Mouse (Mus musculus) MEL (cell line): Measurements from ENCODE around the gene Rabep1.

ENCODE experiments used
- CTCF ChIP-seq, 3 experiments: IDR thresholded peaks in 2 of 3; conservative IDR thresholded peaks in 1 of 3; 2 replicates each; pipeline ENCODE4 v1.5.1; 2011 to 2012; ENCODE audit warnings: low read length in 3 of 3, low read depth in 2 of 3, mild to moderate bottlenecking in 2 of 3, improper control_type of control experiment in 1 of 3, inconsistent platforms in 1 of 3, mixed read lengths in 1 of 3, moderate library complexity in 1 of 3; ENCODE audit not compliant: control insufficient read depth in 1 of 3, insufficient read depth in 1 of 3, poor library complexity in 1 of 3, severe bottlenecking in 1 of 3
- EP300 ChIP-seq, 2 experiments: IDR thresholded peaks; 2 replicates each; pipeline ENCODE4 v1.6.1; 2011; ENCODE audit warnings: improper control_type of control experiment in 2 of 2, low read length in 2 of 2, low read depth in 1 of 2, mild to moderate bottlenecking in 1 of 2
- MAX ChIP-seq: IDR thresholded peaks from 2 replicates; pipeline ENCODE4 v1.6.1; 2011; ENCODE audit warnings: low read length, improper control_type of control experiment
- MXI1 ChIP-seq: IDR thresholded peaks from 2 replicates; pipeline ENCODE4 v1.6.1; 2011; ENCODE audit warnings: mild to moderate bottlenecking, low read depth, low read length, improper control_type of control experiment
- POLR2AphosphoS2 ChIP-seq: IDR thresholded peaks from 2 replicates; pipeline ENCODE4 v1.6.1; 2011; ENCODE audit warnings: low read length, improper control_type of control experiment
- RCOR1 ChIP-seq: IDR thresholded peaks from 2 replicates; pipeline ENCODE4 v1.6.1; 2012; ENCODE audit warnings: low read depth, mild to moderate bottlenecking, inconsistent platforms, low read length, improper control_type of control experiment
- TBP ChIP-seq: IDR thresholded peaks from 2 replicates; pipeline ENCODE4 v1.8.0; 2011; ENCODE audit warnings: low read depth, low read length, improper control_type of control experiment
- TCF12 ChIP-seq: IDR thresholded peaks from 2 replicates; pipeline ENCODE4 v1.6.1; 2014; ENCODE audit warnings: low read depth, mild to moderate bottlenecking, inconsistent platforms, low read length, improper control_type of control experiment, moderate library complexity
- ZC3H11A ChIP-seq: IDR thresholded peaks from 2 replicates; pipeline ENCODE4 v1.6.1; 2012; ENCODE audit warnings: low read depth, mild to moderate bottlenecking, inconsistent platforms, low read length, improper control_type of control experiment

DNA sequence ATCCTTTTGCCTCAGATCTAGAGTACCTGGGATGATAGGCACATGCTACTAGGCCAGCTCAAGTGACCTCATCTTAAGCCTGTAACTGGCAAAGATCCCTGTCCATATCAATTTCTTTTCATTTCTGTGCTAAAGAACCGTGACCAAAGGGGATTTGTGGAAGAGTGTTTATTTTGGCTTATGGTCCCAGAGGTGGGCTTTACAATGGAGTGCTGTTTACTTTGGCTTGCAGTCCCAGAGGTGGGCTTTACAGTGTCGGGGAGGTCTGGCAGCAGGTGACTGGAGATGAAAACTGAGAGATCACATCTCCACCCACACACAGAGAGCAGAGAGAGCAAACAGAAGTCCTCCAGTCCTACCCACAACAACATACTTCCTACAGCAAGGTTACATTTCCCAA, 6.0 kb upstream of the Rabep1 start:
- TF ChIP-seq TBP (no peak), CTCF (IDR thresholded peaks at IDR 0.05 in 2 of 3, conservative IDR thresholded peaks at IDR 0.05 in 1 of 3; ENCODE audit: control insufficient read depth in 1 of 3, insufficient read depth in 1 of 3, low read depth in 2 of 3, low read length in 3 of 3, poor library complexity in 1 of 3, severe bottlenecking in 1 of 3) (no peak), MAX (no peak), TCF12 (no peak), ZC3H11A (no peak), MXI1 (no peak), POLR2AphosphoS2 (no peak), EP300 (IDR thresholded peaks at IDR 0.05; ENCODE audit: low read depth in 1 of 2, low read length in 2 of 2) (no peak), RCOR1 (no peak)
